Mouse (Mus musculus) stomach, postnatal 0 days (tissue): Measurements from ENCODE around the gene Tmem56. TPM values are rescaled to one million over a fixed set of nuclear protein-coding genes. Genes with fewer than 3 reads are reported as not detected.

Source experiments
- ATAC-seq: fragments of 200-750 bp; cut with Nextera tagmentation; 2 replicates; pipeline ENCODE4 v1.8.0; 2017; ENCODE audit not compliant: low FRiP score, low TSS enrichment
- DNase-seq: peaks from one replicate; pipeline ENCODE4 v3.0.0-alpha.2; 2016; ENCODE audit warnings: low spot score
- H3K27ac ChIP-seq: fragments of 300-500 bp; sonication (generic); replicated peaks from 2 replicates; pipeline ENCODE4 v1.5.1; 2014; ENCODE audit warnings: mild to moderate bottlenecking, control low read depth
- H3K27me3 ChIP-seq: fragments of 300-500 bp; sonication (generic); 2 replicates; pipeline ENCODE4 v1.6.1; 2014; ENCODE audit warnings: low read length; ENCODE audit not compliant: control insufficient read depth, insufficient read depth
- H3K36me3 ChIP-seq: fragments of 300-500 bp; sonication (generic); 2 replicates; pipeline ENCODE4 v1.6.1; 2014; ENCODE audit warnings: low read length, mixed read lengths; ENCODE audit not compliant: control insufficient read depth, insufficient read depth
- H3K4me1 ChIP-seq: fragments of 300-500 bp; sonication (generic); replicated peaks from 2 replicates; pipeline ENCODE4 v1.6.1; 2014; ENCODE audit warnings: antibody characterized with exemption; ENCODE audit not compliant: control insufficient read depth, insufficient read depth
- H3K4me2 ChIP-seq: fragments of 300-500 bp; sonication (generic); replicated peaks from 2 replicates; pipeline ENCODE4 v1.6.1; 2014; ENCODE audit warnings: low read depth, mild to moderate bottlenecking, control low read depth, moderate library complexity
- H3K4me3 ChIP-seq: fragments of 300-500 bp; sonication (generic); 2 replicates; pipeline ENCODE4 v1.5.1; 2014; ENCODE audit warnings: low read depth, low read length, control low read depth
- H3K9ac ChIP-seq: fragments of 300-500 bp; sonication (generic); 2 replicates; pipeline ENCODE4 v1.6.1; 2014; ENCODE audit warnings: mild to moderate bottlenecking, low read length, control low read depth, mixed read lengths
- H3K9me3 ChIP-seq: fragments of 300-500 bp; sonication (generic); 2 replicates; pipeline ENCODE4 v1.6.1; 2016; ENCODE audit warnings: low read length; ENCODE audit not compliant: control insufficient read depth
- CTCF ChIP-seq: IDR thresholded peaks from 2 replicates; pipeline ENCODE4 v1.5.1; 2016; ENCODE audit warnings: antibody characterized with exemption, low read depth, mild to moderate bottlenecking, moderate library complexity
- EP300 ChIP-seq: optimal IDR thresholded peaks from 2 replicates; pipeline ENCODE3; 2016; ENCODE audit warnings: antibody characterized with exemption
- WGBS: fragments of 180-500 bp; shearing (Covaris S2); extraction: QIAGEN DNeasy Blood & Tissue Kit; methylation state at CpG from one replicate; pipeline ENCODE4 v1.1.7; 2014; 5-methylcytosine and 5-hydroxymethylcytosine counted together
- polyA plus RNA-seq: library from polyadenylated mRNA; unstranded; fragments of >200 nt; fragmentation: Nextera tagmentation; extraction: Ambion mirVana; gene quantifications from 2 replicates; pipeline ENCODE4 v1.2.1, GENCODE M21; 2015

Tmem56 gene
- 2.6 TPM in 2 replicates for polyA plus RNA-seq

DNA sequence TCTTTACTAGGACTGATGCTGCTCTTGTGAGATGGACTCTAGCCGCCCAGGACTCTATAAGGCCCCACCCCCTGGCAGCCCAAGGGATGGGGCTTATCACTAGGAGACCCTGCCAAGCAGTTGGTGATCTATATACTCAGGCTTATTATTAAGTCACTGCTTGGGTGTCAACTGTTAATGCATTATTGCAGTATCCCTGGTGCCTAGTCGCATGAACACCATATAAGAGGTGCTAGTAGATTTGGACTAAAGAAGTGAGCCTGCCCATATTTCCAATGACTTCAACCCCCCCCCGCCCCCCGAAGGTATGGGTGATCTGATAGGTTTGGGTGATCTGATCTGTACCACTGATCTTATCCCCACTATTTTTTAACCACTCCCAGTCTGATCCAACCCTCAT, at the start of gene Tmem56:
Gene Tmem56, minus strand, starts transcription at position 101 of the 400 bp plus-strand sequence.
- 86% methylated on average over 4 of the region's 4 CpGs for WGBS
- no peak for ATAC-seq
- H3K4me1 ChIP-seq = no peaks in the 10 kb centered on the region

GRCm38 (mm10) chr3:121330244-121330646, 47.3 kb upstream of the Tmem56 start:
- Histone ChIP-seq H3K9me3 (no peaks in the 10 kb centered on the region), H3K4me1 (0 out of 2 replicates have a peak, but pooled peaks cover 2% of the 10 kb centered on the region), H3K4me2 (peak overlapping the region; percentile 8), H3K36me3 (no peaks in the 10 kb centered on the region; the same call in 1 of the 2 replicates), H3K4me3 (no peak overlapping the region), H3K27me3 (no peaks in the 10 kb centered on the region), H3K27ac (peak overlapping the region; percentile 70), H3K9ac (peak overlapping the region; percentile 18; the same call in 1 of the 2 replicates)
- ATAC-seq = no peak
- no peak for DNase-seq
- TF ChIP-seq CTCF (no peak), EP300 (no peak)
- WGBS = 44% methylated on average over 7 of the region's 7 CpGs

More for the DNA sequence above, at the start of gene Tmem56:
- H3K4me2 ChIP-seq = no peak within 1 kb of the TSS
- no peaks in the 10 kb centered on the region for H3K27me3 ChIP-seq
- no peaks in the 10 kb centered on the region for H3K36me3 ChIP-seq
- TF ChIP-seq CTCF = no peak
- no peak for TF ChIP-seq EP300
- no peaks in the 10 kb centered on the region for H3K9me3 ChIP-seq
- no peak for DNase-seq
- no peak within 1 kb of the TSS for H3K4me3 ChIP-seq
- no peak within 1 kb of the TSS for H3K27ac ChIP-seq
- no peak within 1 kb of the TSS for H3K9ac ChIP-seq

GRCm38 (mm10) chr3:121329647-121330046, 46.7 kb upstream of the Tmem56 start:
- 45% methylated on average over 10 of the region's 10 CpGs for WGBS
- no peak overlapping the region for H3K4me3 ChIP-seq
- no peak overlapping the region for H3K9ac ChIP-seq
- ATAC-seq = no peak
- H3K4me2 ChIP-seq = no peak overlapping the region; the same call in 1 of the 2 replicates
- no peaks in the 10 kb centered on the region; the same call in 1 of the 2 replicates for H3K36me3 ChIP-seq
- H3K27me3 ChIP-seq = no peaks in the 10 kb centered on the region
- H3K9me3 ChIP-seq = no peaks in the 10 kb centered on the region
- DNase-seq = no peak
- TF ChIP-seq EP300 (no peak), CTCF (no peak)
- 0 out of 2 replicates have a peak, but pooled peaks cover 2% of the 10 kb centered on the region for H3K4me1 ChIP-seq
- peak overlapping the region; percentile 70; the same call in 1 of the 2 replicates for H3K27ac ChIP-seq

GRCm38 (mm10) chr3:121327406-121327805, 44.5 kb upstream of the Tmem56 start:
- Histone ChIP-seq H3K4me3 (no peak overlapping the region), H3K27me3 (no peaks in the 10 kb centered on the region), H3K4me1 (0 out of 2 replicates have a peak, but pooled peaks cover 2% of the 10 kb centered on the region), H3K9me3 (no peaks in the 10 kb centered on the region), H3K27ac (no peak overlapping the region), H3K36me3 (no peaks in the 10 kb centered on the region; the same call in 1 of the 2 replicates), H3K4me2 (no peak overlapping the region), H3K9ac (no peak overlapping the region)
- no peak for DNase-seq
- TF ChIP-seq EP300 (no peak), CTCF (no peak)
- no peak for ATAC-seq
- WGBS = 58% methylated on average over 5 of the region's 5 CpGs

DNA sequence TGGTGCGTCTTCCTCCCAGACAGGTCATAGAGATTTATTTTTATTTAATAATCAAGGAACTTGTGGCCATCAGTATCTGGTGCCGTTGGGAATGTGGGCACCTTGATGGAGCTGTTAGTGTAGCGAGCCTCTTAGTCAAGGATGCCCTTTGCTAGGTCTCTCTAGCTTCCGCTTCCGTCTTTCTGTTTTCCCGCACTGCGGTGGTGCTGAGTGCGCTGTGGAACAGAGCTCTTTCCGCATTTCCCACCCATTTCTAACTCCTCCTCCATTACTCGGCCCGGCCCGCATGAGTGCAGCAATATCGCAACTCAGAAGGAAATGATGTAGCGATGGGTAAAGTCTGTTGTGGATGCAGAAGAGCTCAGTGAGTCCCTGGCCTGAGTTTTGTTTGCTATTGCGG, 40.5 kb upstream of the Tmem56 start:
- 97% methylated on average over 15 of the region's 15 CpGs for WGBS
- Histone ChIP-seq H3K4me3 (no peak overlapping the region), H3K27ac (no peak overlapping the region), H3K36me3 (no peaks in the 10 kb centered on the region), H3K4me1 (no peaks in the 10 kb centered on the region), H3K9me3 (no peaks in the 10 kb centered on the region), H3K4me2 (no peak overlapping the region), H3K27me3 (no peaks in the 10 kb centered on the region), H3K9ac (no peak overlapping the region)
- ATAC-seq = no peak
- no peak for DNase-seq
- no peak for TF ChIP-seq CTCF
- TF ChIP-seq EP300 = no peak

DNA sequence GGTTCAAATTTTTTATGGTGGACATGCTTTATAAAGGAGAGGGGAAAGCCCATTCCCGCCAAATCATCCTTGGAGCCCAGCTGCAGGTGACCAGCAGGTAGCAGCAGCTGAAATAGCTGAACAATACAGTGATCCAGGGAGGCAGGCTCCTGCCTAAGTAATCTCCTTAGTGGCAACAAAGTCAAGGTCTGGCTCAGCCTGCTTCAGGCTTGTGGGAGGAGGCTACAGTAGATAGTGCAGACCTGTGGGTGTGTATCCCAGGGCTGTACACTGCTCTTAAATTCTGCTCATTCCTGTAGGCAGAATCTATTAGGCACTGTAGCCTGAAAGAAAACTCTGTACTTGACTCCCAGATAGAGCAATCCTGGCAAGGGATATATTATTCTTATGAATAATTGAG, 38.0 kb upstream of the Tmem56 start:
- no peak for ATAC-seq
- TF ChIP-seq EP300 (no peak), CTCF (no peak)
- H3K4me3 ChIP-seq = no peak overlapping the region
- H3K9me3 ChIP-seq = no peaks in the 10 kb centered on the region
- no peak for DNase-seq
- H3K9ac ChIP-seq = no peak overlapping the region
- H3K4me1 ChIP-seq = no peaks in the 10 kb centered on the region
- no peaks in the 10 kb centered on the region for H3K36me3 ChIP-seq
- no peak overlapping the region for H3K4me2 ChIP-seq
- no peak overlapping the region for H3K27ac ChIP-seq
- H3K27me3 ChIP-seq = no peaks in the 10 kb centered on the region
- 88% methylated on average over 1 of the region's 1 CpGs for WGBS
